Mouse (Mus musculus): ENCODE measurements around the gene Yipf3. TPM values are rescaled to one million over a fixed set of nuclear protein-coding genes. Genes with fewer than 3 reads are reported as not detected.

The Yipf3 gene
- polyA plus RNA-seq, 1 experiment from 2014 or later: 55.3 TPM

GRCm38 (mm10) chr17:46236067-46236466, 11.8 kb upstream of the Yipf3 start:
- H3K4me1 ChIP-seq (ENCODE audit: control insufficient read depth, insufficient read depth, low read length): no peaks in the 10 kb centered on the region
- 88% methylated on average over 1 of the region's 1 CpGs for WGBS
- no peaks in the 10 kb centered on the region for H3K9me3 ChIP-seq (replicated peaks; ENCODE audit: control insufficient read depth, low read length)
- no peak overlapping the region for H3K4me2 ChIP-seq (ENCODE audit: low read depth, low read length)
- DNase-seq (ENCODE audit: low spot score) (no peak), ATAC-seq (replicated peaks; ENCODE audit: insufficient number of reproducible peaks, low FRiP score, low TSS enrichment, low read depth) (no peak)
- H3K27ac ChIP-seq (replicated peaks; ENCODE audit: low read depth, low read length): no peak overlapping the region
- H3K27me3 ChIP-seq (ENCODE audit: control insufficient read depth, insufficient read depth, low read length): no peaks in the 10 kb centered on the region
- no peak overlapping the region for H3K9ac ChIP-seq (replicated peaks; ENCODE audit: low read length)
- H3K4me3 ChIP-seq (ENCODE audit: low read depth, low read length): no peak overlapping the region
- peaks cover 19% of the 10 kb centered on the region for H3K36me3 ChIP-seq (replicated peaks; ENCODE audit: control insufficient read depth, insufficient read depth, low read depth, low read length)

- no peaks in the 10 kb centered on the region for H3K9me3 ChIP-seq (replicated peaks; ENCODE audit: control insufficient read depth, low read length)
- 94% methylated on average over 6 of the region's 6 CpGs for WGBS
- no peak overlapping the region for H3K9ac ChIP-seq (replicated peaks; ENCODE audit: low read length)
- H3K27me3 ChIP-seq (ENCODE audit: control insufficient read depth, insufficient read depth, low read length): no peaks in the 10 kb centered on the region
- DNase-seq (ENCODE audit: low spot score) (no peak), ATAC-seq (replicated peaks; ENCODE audit: insufficient number of reproducible peaks, low FRiP score, low TSS enrichment, low read depth) (no peak)
- H3K4me2 ChIP-seq (ENCODE audit: low read depth, low read length): no peak overlapping the region
- peaks cover 23% of the 10 kb centered on the region for H3K36me3 ChIP-seq (replicated peaks; ENCODE audit: control insufficient read depth, insufficient read depth, low read depth, low read length)
- H3K27ac ChIP-seq (replicated peaks; ENCODE audit: low read depth, low read length): no peak overlapping the region
- H3K4me3 ChIP-seq (ENCODE audit: low read depth, low read length): no peak overlapping the region
- H3K4me1 ChIP-seq (ENCODE audit: control insufficient read depth, insufficient read depth, low read length): no peaks in the 10 kb centered on the region
These were observed 10.8 kb upstream of the Yipf3 start for GRCm38 (mm10) chr17:46237079-46237478.

GRCm38 (mm10) chr17:46237480-46237879, 10.4 kb upstream of the Yipf3 start:
- H3K9ac ChIP-seq (replicated peaks; ENCODE audit: low read length): no peak overlapping the region
- H3K4me2 ChIP-seq (ENCODE audit: low read depth, low read length): no peak overlapping the region
- H3K4me1 ChIP-seq (ENCODE audit: control insufficient read depth, insufficient read depth, low read length): no peaks in the 10 kb centered on the region
- H3K27me3 ChIP-seq (ENCODE audit: control insufficient read depth, insufficient read depth, low read length): no peaks in the 10 kb centered on the region
- H3K27ac ChIP-seq (replicated peaks; ENCODE audit: low read depth, low read length): no peak overlapping the region
- H3K36me3 ChIP-seq (replicated peaks; ENCODE audit: control insufficient read depth, insufficient read depth, low read depth, low read length): peaks cover 23% of the 10 kb centered on the region
- H3K9me3 ChIP-seq (replicated peaks; ENCODE audit: control insufficient read depth, low read length): no peaks in the 10 kb centered on the region
- ATAC-seq (replicated peaks; ENCODE audit: insufficient number of reproducible peaks, low FRiP score, low TSS enrichment, low read depth): no peak
- WGBS: 90% methylated on average over 5 of the region's 5 CpGs
- no peak for DNase-seq (ENCODE audit: low spot score)
- no peak overlapping the region for H3K4me3 ChIP-seq (ENCODE audit: low read depth, low read length)

- Histone ChIP-seq H3K4me1 (ENCODE audit: control insufficient read depth, insufficient read depth, low read length) (no peaks in the 10 kb centered on the region), H3K9ac (replicated peaks; ENCODE audit: low read length) (no peak overlapping the region), H3K36me3 (replicated peaks; ENCODE audit: control insufficient read depth, insufficient read depth, low read depth, low read length) (peaks cover 25% of the 10 kb centered on the region), H3K9me3 (replicated peaks; ENCODE audit: control insufficient read depth, low read length) (no peaks in the 10 kb centered on the region), H3K27ac (replicated peaks; ENCODE audit: low read depth, low read length) (no peak overlapping the region), H3K27me3 (ENCODE audit: control insufficient read depth, insufficient read depth, low read length) (no peaks in the 10 kb centered on the region), H3K4me3 (ENCODE audit: low read depth, low read length) (no peak overlapping the region), H3K4me2 (ENCODE audit: low read depth, low read length) (no peak overlapping the region)
- 92% methylated on average over 15 of the region's 15 CpGs for WGBS
- DNase-seq (ENCODE audit: low spot score) (no peak), ATAC-seq (replicated peaks; ENCODE audit: insufficient number of reproducible peaks, low FRiP score, low TSS enrichment, low read depth) (no peak)
These were observed 8.3 kb upstream of the Yipf3 start for GRCm38 (mm10) chr17:46239516-46240114.

GRCm38 (mm10) chr17:46241471-46241870, 6.4 kb upstream of the Yipf3 start:
- Histone ChIP-seq H3K36me3 (replicated peaks; ENCODE audit: control insufficient read depth, insufficient read depth, low read depth, low read length) (peaks cover 28% of the 10 kb centered on the region), H3K9ac (replicated peaks; ENCODE audit: low read length) (no peak overlapping the region), H3K27me3 (ENCODE audit: control insufficient read depth, insufficient read depth, low read length) (no peaks in the 10 kb centered on the region), H3K9me3 (replicated peaks; ENCODE audit: control insufficient read depth, low read length) (no peaks in the 10 kb centered on the region), H3K4me3 (ENCODE audit: low read depth, low read length) (no peak overlapping the region), H3K4me1 (ENCODE audit: control insufficient read depth, insufficient read depth, low read length) (no peaks in the 10 kb centered on the region), H3K4me2 (ENCODE audit: low read depth, low read length) (no peak overlapping the region), H3K27ac (replicated peaks; ENCODE audit: low read depth, low read length) (no peak overlapping the region)
- no peak for ATAC-seq (replicated peaks; ENCODE audit: insufficient number of reproducible peaks, low FRiP score, low TSS enrichment, low read depth)
- DNase-seq (ENCODE audit: low spot score): no peak
- WGBS: 86% methylated on average over 11 of the region's 11 CpGs

- no peak for DNase-seq (ENCODE audit: low spot score)
- Histone ChIP-seq H3K36me3 (replicated peaks; ENCODE audit: control insufficient read depth, insufficient read depth, low read depth, low read length) (peaks cover 24% of the 10 kb centered on the region), H3K9me3 (replicated peaks; ENCODE audit: control insufficient read depth, low read length) (no peaks in the 10 kb centered on the region), H3K27ac (replicated peaks; ENCODE audit: low read depth, low read length) (no peak overlapping the region), H3K4me3 (ENCODE audit: low read depth, low read length) (no peak overlapping the region), H3K4me2 (ENCODE audit: low read depth, low read length) (no peak overlapping the region), H3K4me1 (ENCODE audit: control insufficient read depth, insufficient read depth, low read length) (no peaks in the 10 kb centered on the region; the same call in 1 of the 2 replicates), H3K27me3 (ENCODE audit: control insufficient read depth, insufficient read depth, low read length) (no peaks in the 10 kb centered on the region), H3K9ac (replicated peaks; ENCODE audit: low read length) (no peak overlapping the region)
- no peak for ATAC-seq (replicated peaks; ENCODE audit: insufficient number of reproducible peaks, low FRiP score, low TSS enrichment, low read depth)
- 89% methylated on average over 13 of the region's 13 CpGs for WGBS
These were observed 5.6 kb upstream of the Yipf3 start for GRCm38 (mm10) chr17:46242274-46242673.

- Histone ChIP-seq H3K27ac (replicated peaks; ENCODE audit: low read depth, low read length) (no peak overlapping the region), H3K9ac (replicated peaks; ENCODE audit: low read length) (no peak overlapping the region), H3K4me3 (ENCODE audit: low read depth, low read length) (no peak overlapping the region), H3K9me3 (replicated peaks; ENCODE audit: control insufficient read depth, low read length) (no peaks in the 10 kb centered on the region), H3K27me3 (ENCODE audit: control insufficient read depth, insufficient read depth, low read length) (no peaks in the 10 kb centered on the region), H3K36me3 (replicated peaks; ENCODE audit: control insufficient read depth, insufficient read depth, low read depth, low read length) (peaks cover 24% of the 10 kb centered on the region), H3K4me1 (ENCODE audit: control insufficient read depth, insufficient read depth, low read length) (no peaks in the 10 kb centered on the region; the same call in 1 of the 2 replicates), H3K4me2 (ENCODE audit: low read depth, low read length) (no peak overlapping the region)
- ATAC-seq (replicated peaks; ENCODE audit: insufficient number of reproducible peaks, low FRiP score, low TSS enrichment, low read depth) (no peak), DNase-seq (ENCODE audit: low spot score) (no peak)
- WGBS: 86% methylated on average over 4 of the region's 4 CpGs
These were observed 4.9 kb upstream of the Yipf3 start for GRCm38 (mm10) chr17:46242993-46243392.

- Histone ChIP-seq H3K27ac (replicated peaks; ENCODE audit: low read depth, low read length) (no peak overlapping the region), H3K27me3 (ENCODE audit: control insufficient read depth, insufficient read depth, low read length) (no peaks in the 10 kb centered on the region), H3K4me3 (ENCODE audit: low read depth, low read length) (no peak overlapping the region), H3K36me3 (replicated peaks; ENCODE audit: control insufficient read depth, insufficient read depth, low read depth, low read length) (peaks cover 21% of the 10 kb centered on the region), H3K9ac (replicated peaks; ENCODE audit: low read length) (no peak overlapping the region), H3K9me3 (replicated peaks; ENCODE audit: control insufficient read depth, low read length) (no peaks in the 10 kb centered on the region), H3K4me1 (ENCODE audit: control insufficient read depth, insufficient read depth, low read length) (no peaks in the 10 kb centered on the region; the same call in 1 of the 2 replicates), H3K4me2 (ENCODE audit: low read depth, low read length) (no peak overlapping the region)
- ATAC-seq (replicated peaks; ENCODE audit: insufficient number of reproducible peaks, low FRiP score, low TSS enrichment, low read depth): no peak
- no peak for DNase-seq (ENCODE audit: low spot score)
- 80% methylated on average over 2 of the region's 2 CpGs for WGBS
These were observed 4.3 kb upstream of the Yipf3 start for GRCm38 (mm10) chr17:46243624-46244023.
